Mouse (Mus musculus): ENCODE measurements around the gene Cachd1. TPM values are rescaled to one million over a fixed set of nuclear protein-coding genes. Genes with fewer than 3 reads are reported as not detected.

Gene Cachd1
- polyA plus RNA-seq, 1 experiment: 3.9 TPM

DNA sequence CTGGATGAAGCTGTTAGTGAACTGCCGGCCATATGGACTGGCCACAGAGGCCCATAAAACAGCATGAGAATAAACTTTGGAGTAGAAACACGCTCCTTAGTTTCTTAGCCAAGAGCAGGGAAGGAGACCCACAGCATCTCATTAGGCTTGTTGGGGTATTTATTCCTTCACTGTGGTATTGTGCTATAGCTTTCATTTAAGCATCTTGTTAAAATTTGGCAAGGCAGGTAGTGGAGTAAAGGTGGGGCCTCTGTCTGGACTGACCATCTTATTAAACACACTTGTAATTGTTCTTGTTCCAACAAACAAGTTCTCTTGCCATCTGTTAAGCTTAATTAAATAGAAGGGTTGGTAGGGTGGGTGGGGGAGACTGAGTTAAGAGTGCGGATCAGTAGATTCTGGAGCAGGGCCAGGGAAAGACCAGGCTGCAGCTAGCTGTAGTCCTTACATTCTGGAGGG, 81.0 kb downstream of the Cachd1 start:
- no peaks in the 10 kb centered on the region for H3K27me3 ChIP-seq (ENCODE audit: control insufficient read depth, insufficient read depth, insufficient read length)
- no peak overlapping the region for H3K4me3 ChIP-seq
- H3ac ChIP-seq (ENCODE audit: control insufficient read depth, insufficient read length): no peak overlapping the region
- no peak for TF ChIP-seq SRF (IDR thresholded peaks at IDR 0.05; ENCODE audit: control insufficient read depth, insufficient read length, low read depth)
- no peak for TF ChIP-seq TCF12 (IDR thresholded peaks at IDR 0.05; ENCODE audit: insufficient read depth, poor library complexity, severe bottlenecking)
- TF ChIP-seq MYOD1 (IDR thresholded peaks at IDR 0.05; ENCODE audit: control insufficient read depth in 1 of 3, insufficient read length in 2 of 3, low read depth in 2 of 3): no peak
- TF ChIP-seq MAX (IDR thresholded peaks at IDR 0.05; ENCODE audit: low read depth): no peak
- no peak for TF ChIP-seq POLR2A (IDR thresholded peaks at IDR 0.05; ENCODE audit: insufficient read length, low read depth)
- TF ChIP-seq MYOG (IDR thresholded peaks at IDR 0.05; ENCODE audit: control insufficient read depth in 1 of 3, insufficient read depth in 1 of 3, insufficient read length in 2 of 3, low read depth in 2 of 3): no peak
- TF ChIP-seq CEBPB (IDR thresholded peaks at IDR 0.05; ENCODE audit: insufficient read depth, poor library complexity, severe bottlenecking): no peak
- TF ChIP-seq E2F4 (IDR thresholded peaks at IDR 0.05; ENCODE audit: insufficient read depth): no peak
- no peak for TF ChIP-seq USF1 (IDR thresholded peaks at IDR 0.05; ENCODE audit: low read depth)
- no peak for TF ChIP-seq REST (IDR thresholded peaks at IDR 0.05; ENCODE audit: insufficient read depth, insufficient read length)
- no peak for TF ChIP-seq TCF3 (IDR thresholded peaks at IDR 0.05; ENCODE audit: insufficient read length, low read depth)
- no peak for TF ChIP-seq POLR2AphosphoS2 (IDR thresholded peaks at IDR 0.05; ENCODE audit: insufficient read length, low read depth)
- H3K36me3 ChIP-seq (ENCODE audit: control insufficient read depth, insufficient read depth): no peaks in the 10 kb centered on the region
- no peak overlapping the region for H3K4me2 ChIP-seq (ENCODE audit: low read depth)
- no peaks in the 10 kb centered on the region for H3K79me2 ChIP-seq (ENCODE audit: control insufficient read depth, insufficient read depth)

DNA sequence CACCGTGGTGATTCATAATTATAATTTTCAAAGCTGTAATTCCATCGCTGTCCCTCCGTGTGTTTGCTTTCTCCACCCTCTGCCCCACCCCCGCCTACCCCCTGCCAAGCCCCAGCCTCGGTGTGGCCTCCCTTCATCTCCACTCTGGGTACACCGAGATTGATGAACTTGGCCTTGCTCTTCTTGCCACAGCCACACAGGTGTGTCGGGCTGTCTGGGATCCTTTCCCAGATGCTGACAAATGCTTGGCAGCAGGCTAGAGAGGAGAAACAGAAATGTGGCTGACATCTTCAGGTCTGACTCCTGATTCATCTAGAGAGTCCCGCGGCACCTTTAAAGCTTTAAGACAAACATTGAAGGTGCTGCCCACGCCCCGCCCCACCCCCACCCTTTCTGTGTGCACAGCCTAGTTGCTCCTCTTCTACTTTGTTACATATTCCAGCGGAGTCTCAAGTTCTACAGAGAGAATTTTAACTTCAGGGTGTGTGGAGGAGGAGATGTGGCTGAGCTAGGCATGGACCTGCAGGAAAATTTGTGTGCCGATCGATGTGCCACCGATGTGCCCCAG, 87.5 kb downstream of the Cachd1 start:
- H3K36me3 ChIP-seq (ENCODE audit: control insufficient read depth, insufficient read depth): no peaks in the 10 kb centered on the region
- no peaks in the 10 kb centered on the region for H3K27me3 ChIP-seq (ENCODE audit: control insufficient read depth, insufficient read depth, insufficient read length)
- no peak overlapping the region for H3K4me2 ChIP-seq (ENCODE audit: low read depth)
- H3ac ChIP-seq (ENCODE audit: control insufficient read depth, insufficient read length): no peak overlapping the region
- no peaks in the 10 kb centered on the region for H3K79me2 ChIP-seq (ENCODE audit: control insufficient read depth, insufficient read depth)
- TF ChIP-seq USF1 (IDR thresholded peaks at IDR 0.05; ENCODE audit: low read depth): no peak
- no peak for TF ChIP-seq MAX (IDR thresholded peaks at IDR 0.05; ENCODE audit: low read depth)
- no peak for TF ChIP-seq REST (IDR thresholded peaks at IDR 0.05; ENCODE audit: insufficient read depth, insufficient read length)
- TF ChIP-seq SRF (IDR thresholded peaks at IDR 0.05; ENCODE audit: control insufficient read depth, insufficient read length, low read depth): no peak
- no peak for TF ChIP-seq POLR2A (IDR thresholded peaks at IDR 0.05; ENCODE audit: insufficient read length, low read depth)
- TF ChIP-seq MYOG (IDR thresholded peaks at IDR 0.05; ENCODE audit: control insufficient read depth in 1 of 3, insufficient read depth in 1 of 3, insufficient read length in 2 of 3, low read depth in 2 of 3): no peak
- no peak for TF ChIP-seq CEBPB (IDR thresholded peaks at IDR 0.05; ENCODE audit: insufficient read depth, poor library complexity, severe bottlenecking)
- TF ChIP-seq MYOD1 (IDR thresholded peaks at IDR 0.05; ENCODE audit: control insufficient read depth in 1 of 3, insufficient read length in 2 of 3, low read depth in 2 of 3): no peak
- TF ChIP-seq TCF12 (IDR thresholded peaks at IDR 0.05; ENCODE audit: insufficient read depth, poor library complexity, severe bottlenecking): no peak
- no peak for TF ChIP-seq TCF3 (IDR thresholded peaks at IDR 0.05; ENCODE audit: insufficient read length, low read depth)
- no peak for TF ChIP-seq POLR2AphosphoS2 (IDR thresholded peaks at IDR 0.05; ENCODE audit: insufficient read length, low read depth)
- TF ChIP-seq E2F4 (IDR thresholded peaks at IDR 0.05; ENCODE audit: insufficient read depth): no peak
- H3K4me3 ChIP-seq: no peak overlapping the region

DNA sequence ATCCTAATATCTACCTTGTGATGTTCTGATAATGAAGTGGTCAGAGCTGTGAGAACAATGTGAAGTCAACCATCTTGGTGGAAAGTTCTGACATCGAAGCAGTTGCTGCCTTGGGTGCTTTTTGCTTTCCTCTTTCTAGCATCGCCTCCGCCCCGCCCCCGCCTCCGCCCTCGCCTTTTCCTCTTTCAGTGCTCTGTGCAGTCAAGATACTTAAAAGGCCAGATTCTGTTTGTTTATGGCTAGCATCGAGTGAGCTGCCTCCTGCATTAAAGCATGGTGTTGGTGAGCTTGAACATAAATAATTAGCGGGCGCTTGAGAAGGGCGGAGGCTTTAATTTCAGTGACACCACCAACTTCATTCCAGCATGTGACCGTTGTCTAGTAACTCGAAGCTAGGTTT, 88.9 kb downstream of the Cachd1 start:
- H3K4me2 ChIP-seq (ENCODE audit: low read depth): no peak overlapping the region
- no peaks in the 10 kb centered on the region for H3K27me3 ChIP-seq (ENCODE audit: control insufficient read depth, insufficient read depth, insufficient read length)
- no peaks in the 10 kb centered on the region for H3K36me3 ChIP-seq (ENCODE audit: control insufficient read depth, insufficient read depth)
- H3K79me2 ChIP-seq (ENCODE audit: control insufficient read depth, insufficient read depth): no peaks in the 10 kb centered on the region
- TF ChIP-seq MYOD1 (IDR thresholded peaks at IDR 0.05; ENCODE audit: control insufficient read depth in 1 of 3, insufficient read length in 2 of 3, low read depth in 2 of 3) (no peak), MYOG (IDR thresholded peaks at IDR 0.05; ENCODE audit: control insufficient read depth in 1 of 3, insufficient read depth in 1 of 3, insufficient read length in 2 of 3, low read depth in 2 of 3) (no peak), USF1 (IDR thresholded peaks at IDR 0.05; ENCODE audit: low read depth) (no peak), TCF12 (IDR thresholded peaks at IDR 0.05; ENCODE audit: insufficient read depth, poor library complexity, severe bottlenecking) (no peak), E2F4 (IDR thresholded peaks at IDR 0.05; ENCODE audit: insufficient read depth) (no peak), MAX (IDR thresholded peaks at IDR 0.05; ENCODE audit: low read depth) (no peak), REST (IDR thresholded peaks at IDR 0.05; ENCODE audit: insufficient read depth, insufficient read length) (no peak), POLR2A (IDR thresholded peaks at IDR 0.05; ENCODE audit: insufficient read length, low read depth) (no peak), SRF (IDR thresholded peaks at IDR 0.05; ENCODE audit: control insufficient read depth, insufficient read length, low read depth) (no peak), CEBPB (IDR thresholded peaks at IDR 0.05; ENCODE audit: insufficient read depth, poor library complexity, severe bottlenecking) (no peak), TCF3 (IDR thresholded peaks at IDR 0.05; ENCODE audit: insufficient read length, low read depth) (no peak), POLR2AphosphoS2 (IDR thresholded peaks at IDR 0.05; ENCODE audit: insufficient read length, low read depth) (no peak)
- H3K4me3 ChIP-seq: no peak overlapping the region
- no peak overlapping the region for H3ac ChIP-seq (ENCODE audit: control insufficient read depth, insufficient read length)

DNA sequence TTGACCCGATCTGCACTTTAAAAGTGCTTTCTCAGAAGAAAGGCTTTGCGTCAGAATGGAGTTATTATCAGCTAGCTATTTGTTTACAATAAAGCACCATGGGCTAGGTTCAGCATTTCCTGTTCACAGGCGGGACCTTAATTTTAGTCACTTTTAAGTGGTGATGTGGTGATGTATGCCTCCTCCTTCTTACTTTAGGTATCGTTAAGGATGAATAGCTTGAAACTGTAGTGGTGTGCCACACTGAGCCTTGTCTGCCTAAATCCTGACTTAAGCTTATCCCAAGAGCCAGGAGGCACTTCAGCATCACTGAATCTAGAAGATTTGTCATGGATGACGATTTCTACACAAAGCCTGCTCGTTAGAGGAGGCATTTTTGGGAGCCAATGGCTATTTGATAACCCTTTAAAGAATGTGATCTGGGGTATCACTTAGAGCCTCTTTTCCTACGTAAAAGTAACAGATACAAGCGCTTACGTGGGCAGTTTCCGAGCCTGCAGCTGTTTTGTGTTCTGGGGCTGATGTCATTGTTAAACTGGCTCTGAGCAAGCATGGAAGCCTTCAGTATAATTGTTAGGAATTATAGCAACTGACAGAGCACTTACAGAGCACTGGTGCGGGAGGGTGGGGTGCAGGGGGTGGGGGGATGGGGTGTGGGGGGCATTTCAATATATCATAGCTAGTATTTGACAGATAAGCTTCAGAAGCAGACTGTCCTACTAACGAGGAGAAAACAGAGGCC, 89.7 kb downstream of the Cachd1 start:
- Histone ChIP-seq H3K36me3 (ENCODE audit: control insufficient read depth, insufficient read depth) (no peaks in the 10 kb centered on the region), H3K4me3 (no peak overlapping the region), H3K27me3 (ENCODE audit: control insufficient read depth, insufficient read depth, insufficient read length) (no peaks in the 10 kb centered on the region), H3K79me2 (ENCODE audit: control insufficient read depth, insufficient read depth) (no peaks in the 10 kb centered on the region), H3K4me2 (ENCODE audit: low read depth) (no peak overlapping the region), H3ac (ENCODE audit: control insufficient read depth, insufficient read length) (no peak overlapping the region)
- no peak for TF ChIP-seq MYOG (IDR thresholded peaks at IDR 0.05; ENCODE audit: control insufficient read depth in 1 of 3, insufficient read depth in 1 of 3, insufficient read length in 2 of 3, low read depth in 2 of 3)
- no peak for TF ChIP-seq E2F4 (IDR thresholded peaks at IDR 0.05; ENCODE audit: insufficient read depth)
- TF ChIP-seq POLR2A (IDR thresholded peaks at IDR 0.05; ENCODE audit: insufficient read length, low read depth): no peak
- TF ChIP-seq TCF12 (IDR thresholded peaks at IDR 0.05; ENCODE audit: insufficient read depth, poor library complexity, severe bottlenecking): no peak
- no peak for TF ChIP-seq POLR2AphosphoS2 (IDR thresholded peaks at IDR 0.05; ENCODE audit: insufficient read length, low read depth)
- no peak for TF ChIP-seq CEBPB (IDR thresholded peaks at IDR 0.05; ENCODE audit: insufficient read depth, poor library complexity, severe bottlenecking)
- no peak for TF ChIP-seq MAX (IDR thresholded peaks at IDR 0.05; ENCODE audit: low read depth)
- TF ChIP-seq SRF (IDR thresholded peaks at IDR 0.05; ENCODE audit: control insufficient read depth, insufficient read length, low read depth): no peak
